In the genomic region with DNA sequence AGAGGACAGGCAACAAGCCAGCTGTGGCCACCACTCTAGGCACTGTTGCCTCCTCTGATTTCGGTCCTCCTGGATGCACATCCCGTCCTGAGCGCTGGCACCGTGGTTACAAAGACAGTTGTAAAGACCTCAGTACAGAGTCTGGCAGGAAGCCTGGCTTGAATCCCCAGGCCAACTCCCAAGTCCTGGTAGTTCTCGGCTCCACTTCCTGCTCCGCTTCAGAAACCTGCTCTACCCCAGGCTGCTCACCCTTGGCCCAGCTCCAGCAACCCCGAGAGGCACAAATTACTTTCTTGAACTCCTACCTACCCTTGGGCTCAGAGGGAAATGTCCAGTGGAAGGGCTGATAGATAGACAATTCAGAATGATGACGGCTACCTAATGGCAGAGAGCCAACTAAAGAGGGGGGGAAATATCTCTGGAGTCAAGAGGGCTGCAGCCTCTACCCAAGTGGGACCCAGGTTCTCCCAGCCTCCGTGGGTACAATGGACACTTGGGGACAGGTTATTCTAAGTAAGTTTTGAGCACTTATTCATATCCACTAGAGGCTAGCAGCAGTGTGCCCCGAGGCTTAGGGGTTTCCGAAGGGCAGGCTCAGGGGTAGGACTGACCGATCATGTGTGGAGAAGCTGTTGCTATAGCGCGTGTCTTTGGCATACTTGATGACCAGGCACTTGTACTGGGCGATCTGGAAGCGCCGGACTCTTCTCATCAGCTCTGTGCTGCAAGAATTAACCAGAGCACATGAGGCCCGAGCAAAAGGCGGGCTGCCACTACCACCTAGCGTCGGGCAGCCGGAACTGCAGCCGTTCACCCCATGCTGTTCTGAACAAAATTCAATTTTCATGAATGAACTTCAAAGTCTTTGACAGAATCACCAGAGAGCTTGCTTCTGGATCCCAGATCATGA, we compare ENCODE assay signal across 8 mouse cellular contexts. TPM values are rescaled to one million over a fixed set of nuclear protein-coding genes. Genes with fewer than 3 reads are reported as not detected.
A peak's percentile ranks its signal among the peaks of the same experiment; 100 is the strongest.
DNase-seq lines count a peak whose midpoint lies in the region; ATAC-seq and TF ChIP-seq lines count a peak whose summit lies in the region.

No protein-coding gene starts in this region.

- no peaks in the 10 kb centered on the region for H3K27me3 ChIP-seq in ES-Bruce4 (ENCODE audit: control insufficient read depth, insufficient read depth, low read length, poor library complexity, severe bottlenecking)
- H3K27me3 ChIP-seq in forebrain, embryonic 13.5 days: no peaks in the 10 kb centered on the region

- TF ChIP-seq EP300 in ES-Bruce4 (IDR thresholded peaks at IDR 0.05; ENCODE audit: insufficient read depth, low read depth, low read length): no peak

- peak overlapping the region; percentile 86 for H3K9ac ChIP-seq in ES-Bruce4 (ENCODE audit: low read depth, poor library complexity, severe bottlenecking)
- peak overlapping the region; percentile 82 for H3K9ac ChIP-seq in forebrain, embryonic 13.5 days

- DNase-seq in cerebellum, adult 11 months: peak; percentile 67
- peak; percentile 85 to 87 for DNase-seq in heart, postnatal 14 days
- DNase-seq in layer of hippocampus, adult 2 months (ENCODE audit: low spot score in 2 of 2): peak; percentile 69 to 79
- DNase-seq in lung, adult 2 months: peak; percentile 81
- peak; percentile 54 to 69 for DNase-seq in thymus, adult 18-20 months

- peaks cover 28% of the 10 kb centered on the region for H3K36me3 ChIP-seq in ES-Bruce4 (ENCODE audit: control insufficient read depth, insufficient read depth, low read length, poor library complexity, severe bottlenecking)
- peaks cover 45% of the 10 kb centered on the region for H3K36me3 ChIP-seq in forebrain, embryonic 13.5 days (ENCODE audit: poor library complexity, severe bottlenecking)

- H3K4me3 ChIP-seq in ES-Bruce4 (ENCODE audit: low read depth, low read length): peak overlapping the region; percentile 93
- H3K4me3 ChIP-seq in forebrain, embryonic 13.5 days: peak overlapping the region; percentile 56
- H3K4me3 ChIP-seq in layer of hippocampus, adult 2 months: peak overlapping the region; percentile 36
- H3K4me3 ChIP-seq in lung, adult 2 months (replicated peaks; ENCODE audit: extremely low read depth, low read depth, low read length): no peak overlapping the region

- peak overlapping the region; percentile 86 for H3K4me2 ChIP-seq in forebrain, embryonic 13.5 days

- TF ChIP-seq CTCF in ES-Bruce4 (IDR thresholded peaks at IDR 0.05; ENCODE audit: low read depth, low read length): peak; percentile 89
- peak; percentile 97 for TF ChIP-seq CTCF in layer of hippocampus, adult 2 months (conservative IDR thresholded peaks at IDR 0.05)
- peak; percentile 93 for TF ChIP-seq CTCF in lung, adult 2 months (IDR thresholded peaks at IDR 0.05; ENCODE audit: insufficient read depth, low read length)

- peak; percentile 76 for ATAC-seq in forebrain, embryonic 13.5 days
- peak; percentile 75 for ATAC-seq in neutrophil, adult 5-6 weeks (ENCODE audit: extremely low read depth, insufficient number of reproducible peaks, low FRiP score, poor library complexity, severe bottlenecking)

- intact Hi-C loops in heart, postnatal 14 days (cut with DNase I): loop anchor here (1.0 to 2.0 kb wide), 3 partner anchors 34 to 438 kb away; no protein-coding TSS in a partner anchor

- H3K9me3 ChIP-seq in ES-Bruce4 (replicated peaks; ENCODE audit: control insufficient read depth, insufficient read depth, low read length, poor library complexity, severe bottlenecking): no peaks in the 10 kb centered on the region
- no peaks in the 10 kb centered on the region for H3K9me3 ChIP-seq in forebrain, embryonic 13.5 days (replicated peaks)

- no peak overlapping the region for H3K27ac ChIP-seq in ES-Bruce4 (ENCODE audit: insufficient read depth, low read length)
- peak overlapping the region; percentile 89; the same call in 1 of the 2 replicates for H3K27ac ChIP-seq in forebrain, embryonic 13.5 days
- H3K27ac ChIP-seq in layer of hippocampus, adult 2 months: no peak overlapping the region

- H3K4me1 ChIP-seq in ES-Bruce4 (ENCODE audit: control insufficient read depth, insufficient read depth, low read length): peaks cover 4% of the 10 kb centered on the region
- H3K4me1 ChIP-seq in forebrain, embryonic 13.5 days: peaks cover 66% of the 10 kb centered on the region
- H3K4me1 ChIP-seq in lung, adult 2 months (ENCODE audit: control insufficient read depth, insufficient read depth, low read length): peaks cover 29% of the 10 kb centered on the region

- WGBS in forebrain, embryonic 13.5 days: 13% methylated on average over 23 of the region's 23 CpGs
- 4% methylated on average over 23 of the region's 23 CpGs for WGBS in lung, adult 2 months

- no peak for TF ChIP-seq POLR2A in ES-Bruce4 (IDR thresholded peaks at IDR 0.05; ENCODE audit: insufficient read depth, low read length)
- no peak for TF ChIP-seq POLR2A in lung, adult 2 months (IDR thresholded peaks at IDR 0.05; ENCODE audit: borderline replicate concordance, extremely low read depth, low read depth, low read length)

RNA-seq across cellular contexts. Expression of a gene that starts 1.4 kb away (rescaled TPM):
- polyA plus RNA-seq in ES-Bruce4 (2011; ENCODE audit: insufficient read depth, insufficient read length, low read depth, missing spikeins): 3.6 and 5.0 TPM in 2 replicates
- polyA plus RNA-seq in forebrain, embryonic 13.5 days (2015; fragmentation: Nextera tagmentation; extraction: Ambion mirVana): 7.4 and 7.5 TPM in 2 replicates
- total RNA-seq in heart, postnatal 14 days (2021): 1 to 10 TPM; 4.2 to 6.6 TPM
- total RNA-seq in layer of hippocampus, adult 2 months (2021): 1 to 10 TPM; 4.8 to 7.2 TPM
- polyA plus RNA-seq in lung, adult 2 months (2012; rRNA removed): 4.3 and 6.0 TPM in 2 replicates
- total RNA-seq in neutrophil, adult 5-6 weeks (2017): 10.4 and 11.9 TPM in 2 replicates

RNA-seq across cellular contexts. Expression of a gene that starts 1.6 kb away (rescaled TPM):
- 35.7 and 40.3 TPM in 2 replicates for polyA plus RNA-seq in ES-Bruce4 (2011; ENCODE audit: insufficient read depth, insufficient read length, low read depth, missing spikeins)
- 103 and 104 TPM in 2 replicates for polyA plus RNA-seq in forebrain, embryonic 13.5 days (2015; fragmentation: Nextera tagmentation; extraction: Ambion mirVana)
- 1 to 10 TPM; 5.6 to 9.7 TPM for total RNA-seq in heart, postnatal 14 days (2021)
- total RNA-seq in layer of hippocampus, adult 2 months (2021): 1 to 10 TPM; 1.0 to 1.9 TPM
- 7.3 and 11.5 TPM in 2 replicates for polyA plus RNA-seq in lung, adult 2 months (2012; rRNA removed)
- 9.0 and 12.4 TPM in 2 replicates for total RNA-seq in neutrophil, adult 5-6 weeks (2017)

RNA-seq across cellular contexts. Expression of a gene that starts 14.8 kb away (rescaled TPM):
- 1.4 and 2.1 TPM in 2 replicates for polyA plus RNA-seq in ES-Bruce4 (2011; ENCODE audit: insufficient read depth, insufficient read length, low read depth, missing spikeins)
- 0.36 and 0.49 TPM in 2 replicates for polyA plus RNA-seq in forebrain, embryonic 13.5 days (2015; fragmentation: Nextera tagmentation; extraction: Ambion mirVana)
- 1 to 10 TPM in 1 of 2 experiments, under 1 TPM in 1; 0.98 to 2.3 TPM for total RNA-seq in heart, postnatal 14 days (2021)
- 1 to 10 TPM; 1.6 to 1.7 TPM for total RNA-seq in layer of hippocampus, adult 2 months (2021)
- 0.06 TPM in 1 of 2 replicates, not detected in the other for polyA plus RNA-seq in lung, adult 2 months (2012; rRNA removed)
- 3.9 and 8.8 TPM in 2 replicates for total RNA-seq in neutrophil, adult 5-6 weeks (2017)

RNA-seq across cellular contexts. Expression of a gene that starts 14.8 kb away (rescaled TPM):
- polyA plus RNA-seq in ES-Bruce4 (2011; ENCODE audit: insufficient read depth, insufficient read length, low read depth, missing spikeins): 49.1 and 51.9 TPM in 2 replicates
- 15.9 and 17.4 TPM in 2 replicates for polyA plus RNA-seq in forebrain, embryonic 13.5 days (2015; fragmentation: Nextera tagmentation; extraction: Ambion mirVana)
- 100 to 1,000 TPM; 108 to 109 TPM for total RNA-seq in heart, postnatal 14 days (2021)
- total RNA-seq in layer of hippocampus, adult 2 months (2021): 10 to 100 TPM; 10.2 to 13.4 TPM
- 180 and 191 TPM in 2 replicates for polyA plus RNA-seq in lung, adult 2 months (2012; rRNA removed)
- total RNA-seq in neutrophil, adult 5-6 weeks (2017): 80.2 and 108 TPM in 2 replicates

RNA-seq across cellular contexts. Expression of a gene that starts 24.7 kb away (rescaled TPM):
- polyA plus RNA-seq in ES-Bruce4 (2011; ENCODE audit: insufficient read depth, insufficient read length, low read depth, missing spikeins): 171 and 183 TPM in 2 replicates
- 231 and 243 TPM in 2 replicates for polyA plus RNA-seq in forebrain, embryonic 13.5 days (2015; fragmentation: Nextera tagmentation; extraction: Ambion mirVana)
- total RNA-seq in heart, postnatal 14 days (2021): 1 to 10 TPM; 3.8 to 9.8 TPM
- total RNA-seq in layer of hippocampus, adult 2 months (2021): 1 to 10 TPM in 1 of 2 experiments, under 1 TPM in 1; 0.86 to 1.5 TPM
- 1.4 and 2.5 TPM in 2 replicates for polyA plus RNA-seq in lung, adult 2 months (2012; rRNA removed)
- total RNA-seq in neutrophil, adult 5-6 weeks (2017): 0.47 and 0.49 TPM in 2 replicates
